Mouse (Mus musculus): ENCODE measurements around the gene Zfp760.
"Not testable (repeated sequence)": the region's sequence is repeated elsewhere in the genome, so short reads cannot be mapped to it uniquely, and the experiment has no call there.

Gene Zfp760

GRCm38 (mm10) chr17:21707343-21707996 is at the start of gene Zfp760:
Gene Zfp760 (plus strand): TSS chr17:21707741.
- DNase-seq (ENCODE audit: low read depth, low spot score): peak; percentile 79

- not testable (repeated sequence) for DNase-seq (ENCODE audit: low read depth, low spot score)
Measured at GRCm38 (mm10) chr17:21678826-21679225, 28.7 kb upstream of the Zfp760 start.

GRCm38 (mm10) chr17:21679273-21680018 is 28.1 kb upstream of the Zfp760 start:
- DNase-seq (ENCODE audit: low read depth, low spot score): peak; percentile 54

DNA sequence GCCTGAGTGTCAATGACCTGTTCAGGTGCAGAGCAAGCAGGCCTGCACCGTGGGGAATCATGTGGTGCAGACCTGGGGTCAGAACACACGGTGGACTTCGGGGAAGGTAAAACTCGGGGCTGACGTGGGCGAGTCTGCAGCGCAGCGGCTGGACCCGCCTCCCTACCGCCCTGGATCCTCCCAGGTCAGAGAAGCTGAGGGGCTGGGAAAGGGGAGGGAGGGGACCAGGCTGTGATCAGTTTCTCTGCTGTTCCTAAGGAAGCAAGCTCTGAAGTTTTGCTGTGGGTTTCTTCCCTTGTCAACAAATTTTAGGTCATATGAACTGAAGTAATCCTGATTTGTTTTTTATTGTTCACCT is 27.5 kb upstream of the Zfp760 start:
- DNase-seq (ENCODE audit: low read depth, low spot score): not testable (repeated sequence)

- DNase-seq (ENCODE audit: low read depth, low spot score): no peak
Measured at GRCm38 (mm10) chr17:21691560-21691959, 16.0 kb upstream of the Zfp760 start, which contains the start of gene Gm10226. Gene Gm10226 (plus strand): TSS chr17:21691860.

- DNase-seq (ENCODE audit: low read depth, low spot score): no peak
Measured at GRCm38 (mm10) chr17:21693342-21693741, 14.2 kb upstream of the Zfp760 start.

DNA sequence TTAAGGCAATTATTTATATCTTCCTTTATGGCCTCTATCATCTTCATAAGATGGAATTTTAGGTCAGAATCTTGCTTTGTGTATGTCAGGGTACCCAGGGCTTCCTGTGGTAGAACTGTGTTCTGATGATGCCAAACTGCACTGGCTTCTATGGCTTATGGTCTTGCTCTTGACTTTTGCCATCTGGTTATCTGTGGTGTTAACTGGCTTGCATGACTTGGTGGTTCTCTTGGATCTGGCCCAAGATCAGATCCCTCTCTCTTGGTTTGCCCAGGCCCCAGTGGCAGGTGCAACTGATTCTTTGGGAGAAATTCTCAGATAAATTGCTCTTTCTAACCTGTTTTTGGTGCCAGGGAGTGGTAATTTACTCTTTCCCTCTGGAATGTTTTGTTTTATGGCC is 11.5 kb upstream of the Zfp760 start:
- no peak for DNase-seq (ENCODE audit: low read depth, low spot score)

DNA sequence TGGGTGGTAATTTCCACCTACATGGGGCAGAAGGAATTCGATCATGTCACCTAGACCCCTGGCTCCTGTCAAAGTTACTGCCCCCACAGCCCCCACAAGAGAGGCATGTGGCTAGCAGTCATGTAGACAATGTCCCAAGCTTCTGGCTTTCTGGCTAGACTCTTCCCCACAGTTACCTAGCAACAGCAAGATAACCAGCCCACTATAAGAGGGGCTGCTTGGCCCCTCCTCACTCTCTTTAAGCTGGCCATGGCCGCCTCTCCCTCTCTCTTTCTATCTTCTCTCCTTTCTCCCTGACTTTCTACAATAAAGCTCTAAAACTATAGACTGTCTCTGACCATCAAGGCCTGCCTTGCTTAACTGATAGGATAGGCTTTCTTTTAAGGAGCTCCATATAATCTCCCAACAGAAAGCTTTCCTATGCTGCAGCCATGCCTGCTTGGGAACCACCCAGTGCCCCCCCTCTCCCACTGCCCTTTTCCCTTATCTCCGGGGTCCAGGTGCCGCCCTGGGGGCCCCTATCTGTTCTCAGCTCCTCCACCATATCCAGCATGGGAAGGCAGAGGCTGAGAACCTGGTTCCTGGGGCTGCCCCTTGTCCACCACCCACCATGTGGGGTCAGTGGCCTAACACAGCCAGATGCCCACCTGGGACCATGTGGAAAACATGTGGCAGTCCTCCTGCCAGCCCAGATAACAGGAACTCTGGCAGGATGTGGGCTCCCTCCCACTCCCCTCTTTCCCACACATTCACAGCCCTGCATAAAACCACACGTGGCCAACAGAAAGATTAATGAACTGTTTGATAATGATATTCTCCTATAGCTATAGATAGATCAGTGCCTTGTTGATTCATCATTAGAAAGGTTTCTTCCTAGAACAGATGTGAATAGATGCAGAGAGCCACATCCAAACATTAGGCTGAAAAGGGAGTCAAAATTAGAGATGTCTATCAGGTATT is 5.0 kb upstream of the Zfp760 start:
- DNase-seq (ENCODE audit: low read depth, low spot score): no peak

DNA sequence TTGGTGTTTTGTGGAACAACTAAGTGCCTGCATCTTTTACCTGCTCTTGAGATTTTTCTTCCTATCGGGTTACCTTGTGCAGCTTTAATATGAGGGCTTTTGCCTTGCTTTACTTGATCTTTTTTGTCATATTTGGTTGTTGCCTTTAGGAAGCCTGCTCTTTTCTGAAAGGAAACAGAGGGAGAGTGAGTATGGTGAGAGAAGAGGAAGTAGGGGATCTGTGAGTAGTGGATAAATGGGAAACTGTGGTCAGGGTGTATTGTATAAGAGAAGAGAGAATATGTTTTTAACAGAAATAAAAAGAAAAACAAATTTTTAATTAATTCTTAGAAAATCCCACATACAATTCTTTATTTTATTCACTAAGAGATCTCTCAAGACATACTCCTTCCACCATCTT is 4.1 kb upstream of the Zfp760 start:
- DNase-seq (ENCODE audit: low read depth, low spot score): no peak

DNA sequence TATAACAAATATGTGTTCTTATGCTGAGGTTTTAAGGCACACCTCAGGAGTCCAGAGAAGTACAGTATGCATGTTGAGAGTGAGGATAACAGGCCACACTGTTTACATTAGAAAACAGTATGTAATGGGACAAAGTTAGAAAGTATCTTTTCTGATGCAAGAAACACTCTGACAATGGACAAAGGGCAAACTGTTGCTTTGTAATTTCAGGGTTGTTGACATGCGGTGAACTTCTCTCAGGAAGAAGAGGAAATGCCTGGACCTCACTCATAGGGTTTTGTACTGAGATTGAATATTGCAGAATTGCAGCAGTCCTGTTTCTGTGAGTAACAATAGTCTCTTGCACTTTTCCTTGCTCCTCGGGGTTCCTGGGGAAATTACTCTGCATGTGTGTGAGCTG is 860 bp downstream of the Zfp760 start:
- no peak for DNase-seq (ENCODE audit: low read depth, low spot score)

GRCm38 (mm10) chr17:21730495-21730894 is 23.0 kb downstream of the Zfp760 start, which contains the start of gene Zfp229:
Gene Zfp229 (plus strand): TSS chr17:21730795.
- not testable (repeated sequence) for DNase-seq (ENCODE audit: low read depth, low spot score)

DNA sequence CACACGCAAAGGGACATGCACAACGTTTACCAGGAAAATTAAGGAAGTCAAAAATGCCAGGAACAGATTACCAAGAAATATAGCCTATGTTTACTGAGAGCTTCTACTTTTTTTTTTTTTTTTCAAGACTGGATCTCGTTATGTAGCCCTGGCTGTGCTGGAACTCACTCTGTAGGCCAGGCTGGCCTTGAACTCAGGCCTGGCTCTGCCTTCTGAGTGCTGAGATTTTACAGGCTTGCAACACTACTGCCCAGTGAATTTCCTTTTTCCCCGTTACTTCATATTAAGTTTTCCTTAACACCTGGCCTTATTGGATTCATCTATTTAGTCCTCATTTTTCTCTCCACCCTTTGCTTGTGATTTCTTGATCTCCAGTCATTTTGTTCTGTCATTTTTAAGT is 25.5 kb downstream of the Zfp760 start:
- DNase-seq (ENCODE audit: low read depth, low spot score): no peak

DNA sequence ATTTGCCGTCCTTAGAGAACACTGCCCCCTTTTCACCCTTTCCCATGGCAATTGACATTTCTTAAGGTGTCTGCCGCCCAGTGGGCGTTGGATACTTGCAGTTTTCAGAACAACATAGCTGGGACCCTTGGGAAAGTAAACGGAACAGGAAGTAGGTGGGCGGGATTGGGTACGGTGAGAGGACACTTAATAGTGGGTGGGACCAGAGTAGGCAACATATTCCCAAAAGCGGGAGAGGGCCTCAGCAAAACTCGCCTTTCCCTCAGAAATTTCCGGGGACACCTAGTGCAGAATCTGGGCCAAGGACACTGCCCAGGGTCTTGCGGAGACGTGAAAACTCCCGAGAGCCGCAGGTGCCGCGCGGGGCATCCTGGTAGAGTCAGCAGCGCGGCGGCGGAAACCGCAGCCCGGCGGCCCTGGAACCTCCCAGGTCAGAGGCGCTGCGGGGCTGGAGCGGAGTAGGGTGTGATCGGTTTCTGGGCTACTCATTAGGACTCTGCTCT is 26.0 kb downstream of the Zfp760 start:
- DNase-seq (ENCODE audit: low read depth, low spot score): peak; percentile 70

DNA sequence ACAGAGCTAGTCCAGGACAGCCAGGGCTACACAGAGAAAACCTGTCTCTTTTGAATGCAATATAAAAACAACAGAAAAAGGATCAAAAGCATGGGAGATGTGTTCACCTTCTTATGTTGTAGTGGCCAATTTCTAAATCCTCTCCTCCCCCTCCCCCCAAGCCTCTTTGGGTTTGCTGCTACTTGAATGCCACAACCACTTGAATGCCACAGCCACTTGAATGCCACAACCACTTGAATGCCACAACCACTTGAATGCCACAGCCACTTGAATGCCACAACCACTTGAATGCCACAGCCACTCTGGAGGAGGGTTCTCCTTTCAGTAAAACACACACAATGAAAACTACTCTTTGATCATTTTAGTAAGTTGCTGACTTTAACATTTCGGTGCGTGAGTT is 45.2 kb downstream of the Zfp760 start:
- no peak for DNase-seq (ENCODE audit: low read depth, low spot score)

GRCm38 (mm10) chr17:21753342-21754208 is 46.0 kb downstream of the Zfp760 start:
- no peak for DNase-seq (ENCODE audit: low read depth, low spot score)

GRCm38 (mm10) chr17:21770336-21770735 is 62.8 kb downstream of the Zfp760 start:
- no peak for DNase-seq (ENCODE audit: low read depth, low spot score)

Data from brain, embryonic 18.5 days (tissue).